Mouse (Mus musculus): Measurements from ENCODE around the gene Slc38a7. TPM values are rescaled to one million over a fixed set of nuclear protein-coding genes. Genes with fewer than 3 reads are reported as not detected.

Gene Slc38a7
- polyA plus RNA-seq, 1 experiment from 2014 or later: 16.3 TPM

GRCm38 (mm10) chr8:95821266-95821665 lies 32.1 kb downstream of the Slc38a7 start:
- no peak for ATAC-seq (ENCODE audit: insufficient number of reproducible peaks, low FRiP score, low TSS enrichment, low read depth)
- Histone ChIP-seq H3K27me3 (no peaks in the 10 kb centered on the region), H3K4me2 (no peak overlapping the region), H3K27ac (no peak overlapping the region), H3K4me1 (no peaks in the 10 kb centered on the region), H3K9me3 (no peaks in the 10 kb centered on the region), H3K9ac (no peak overlapping the region), H3K36me3 (no peaks in the 10 kb centered on the region), H3K4me3 (no peak overlapping the region)
- 90% methylated on average over 6 of the region's 6 CpGs for WGBS

- no peaks in the 10 kb centered on the region for H3K27me3 ChIP-seq
- no peak overlapping the region for H3K4me2 ChIP-seq
- no peaks in the 10 kb centered on the region for H3K9me3 ChIP-seq
- no peak overlapping the region for H3K9ac ChIP-seq
- no peak overlapping the region for H3K4me3 ChIP-seq
- no peaks in the 10 kb centered on the region for H3K36me3 ChIP-seq
- 50% methylated on average over 1 of the region's 1 CpGs for whole genome bisulfite sequencing
- ATAC-seq (ENCODE audit: insufficient number of reproducible peaks, low FRiP score, low TSS enrichment, low read depth): no peak
- no peaks in the 10 kb centered on the region for H3K4me1 ChIP-seq
- H3K27ac ChIP-seq: no peak overlapping the region
Observed at GRCm38 (mm10) chr8:95818211-95818610, 35.1 kb downstream of the Slc38a7 start.

GRCm38 (mm10) chr8:95817597-95817996 lies 35.7 kb downstream of the Slc38a7 start:
- H3K4me2 ChIP-seq: no peak overlapping the region
- H3K36me3 ChIP-seq: no peaks in the 10 kb centered on the region
- H3K27ac ChIP-seq: no peak overlapping the region
- no peaks in the 10 kb centered on the region for H3K4me1 ChIP-seq
- H3K27me3 ChIP-seq: no peaks in the 10 kb centered on the region
- H3K9me3 ChIP-seq: no peaks in the 10 kb centered on the region
- ATAC-seq (ENCODE audit: insufficient number of reproducible peaks, low FRiP score, low TSS enrichment, low read depth): no peak
- no peak overlapping the region for H3K4me3 ChIP-seq
- WGBS: 67% methylated on average over 3 of the region's 3 CpGs
- H3K9ac ChIP-seq: no peak overlapping the region

GRCm38 (mm10) chr8:95816044-95816708 lies 37.2 kb downstream of the Slc38a7 start:
- no peak for ATAC-seq (ENCODE audit: insufficient number of reproducible peaks, low FRiP score, low TSS enrichment, low read depth)
- Histone ChIP-seq H3K4me1 (no peaks in the 10 kb centered on the region), H3K4me3 (no peak overlapping the region), H3K27me3 (no peaks in the 10 kb centered on the region), H3K27ac (no peak overlapping the region), H3K36me3 (no peaks in the 10 kb centered on the region), H3K9ac (no peak overlapping the region), H3K4me2 (no peak overlapping the region), H3K9me3 (no peaks in the 10 kb centered on the region)
- WGBS: 19% methylated on average over 6 of the region's 6 CpGs

- Histone ChIP-seq H3K9ac (no peak overlapping the region), H3K4me1 (peaks cover 14% of the 10 kb centered on the region), H3K9me3 (no peaks in the 10 kb centered on the region), H3K27ac (no peak overlapping the region), H3K27me3 (no peaks in the 10 kb centered on the region), H3K4me3 (no peak overlapping the region), H3K4me2 (no peak overlapping the region), H3K36me3 (no peaks in the 10 kb centered on the region)
- no peak for ATAC-seq (ENCODE audit: insufficient number of reproducible peaks, low FRiP score, low TSS enrichment, low read depth)
- 57% methylated on average over 3 of the region's 3 CpGs for WGBS
Observed at GRCm38 (mm10) chr8:95810184-95810591, 43.2 kb downstream of the Slc38a7 start.

- Histone ChIP-seq H3K4me3 (no peak overlapping the region), H3K4me1 (peaks cover 21% of the 10 kb centered on the region), H3K4me2 (no peak overlapping the region), H3K27ac (no peak overlapping the region), H3K27me3 (no peaks in the 10 kb centered on the region), H3K36me3 (0 out of 2 replicates have a peak, but pooled peaks cover 4% of the 10 kb centered on the region), H3K9ac (no peak overlapping the region), H3K9me3 (no peaks in the 10 kb centered on the region)
- ATAC-seq (ENCODE audit: insufficient number of reproducible peaks, low FRiP score, low TSS enrichment, low read depth): no peak
- 73% methylated on average over 5 of the region's 5 CpGs for WGBS
Observed at GRCm38 (mm10) chr8:95809116-95809515, 44.2 kb downstream of the Slc38a7 start.

GRCm38 (mm10) chr8:95808631-95809030 lies 44.7 kb downstream of the Slc38a7 start:
- Histone ChIP-seq H3K9me3 (no peaks in the 10 kb centered on the region), H3K4me2 (no peak overlapping the region), H3K4me1 (peaks cover 21% of the 10 kb centered on the region), H3K4me3 (no peak overlapping the region), H3K9ac (no peak overlapping the region), H3K36me3 (0 out of 2 replicates have a peak, but pooled peaks cover 4% of the 10 kb centered on the region), H3K27me3 (no peaks in the 10 kb centered on the region), H3K27ac (no peak overlapping the region)
- no peak for ATAC-seq (ENCODE audit: insufficient number of reproducible peaks, low FRiP score, low TSS enrichment, low read depth)
- whole genome bisulfite sequencing: 83% methylated on average over 4 of the region's 4 CpGs

- peak overlapping the region; percentile 47; the same call in 1 of the 2 replicates for H3K9ac ChIP-seq
- H3K4me2 ChIP-seq: peak overlapping the region; percentile 74
- H3K4me3 ChIP-seq: peak overlapping the region; percentile 98
- 0 out of 2 replicates have a peak, but pooled peaks cover 4% of the 10 kb centered on the region for H3K36me3 ChIP-seq
- H3K9me3 ChIP-seq: no peaks in the 10 kb centered on the region
- no peaks in the 10 kb centered on the region for H3K27me3 ChIP-seq
- peak overlapping the region; percentile 97 for H3K27ac ChIP-seq
- ATAC-seq (ENCODE audit: insufficient number of reproducible peaks, low FRiP score, low TSS enrichment, low read depth): peak; percentile 93
- under 1% methylated on average over 20 of the region's 20 CpGs for WGBS
- H3K4me1 ChIP-seq: peaks cover 21% of the 10 kb centered on the region
Observed at GRCm38 (mm10) chr8:95807861-95808260, 45.5 kb downstream of the Slc38a7 start.

- Histone ChIP-seq H3K36me3 (0 out of 2 replicates have a peak, but pooled peaks cover 4% of the 10 kb centered on the region), H3K9ac (peak within 1 kb of the TSS; percentile 87), H3K4me2 (peak within 1 kb of the TSS; percentile 74), H3K27me3 (no peaks in the 10 kb centered on the region), H3K4me1 (peaks cover 21% of the 10 kb centered on the region), H3K9me3 (no peaks in the 10 kb centered on the region), H3K4me3 (peak within 1 kb of the TSS; percentile 98), H3K27ac (peak within 1 kb of the TSS; percentile 97)
- ATAC-seq (ENCODE audit: insufficient number of reproducible peaks, low FRiP score, low TSS enrichment, low read depth): peak; percentile 97
- WGBS: under 1% methylated on average over 44 of the region's 44 CpGs
Observed at GRCm38 (mm10) chr8:95807331-95807843, 46.0 kb downstream of the Slc38a7 start, which contains the start of gene Cnot1. Gene Cnot1 (minus strand): TSS chr8:95807464.

GRCm38 (mm10) chr8:95806461-95807191 lies 46.7 kb downstream of the Slc38a7 start:
- peak overlapping the region; percentile 87 for H3K9ac ChIP-seq
- H3K4me3 ChIP-seq: peak overlapping the region; percentile 98
- H3K27me3 ChIP-seq: no peaks in the 10 kb centered on the region
- peaks cover 21% of the 10 kb centered on the region for H3K4me1 ChIP-seq
- under 1% methylated on average over 63 of the region's 69 CpGs for WGBS
- H3K4me2 ChIP-seq: peak overlapping the region; percentile 74
- H3K9me3 ChIP-seq: no peaks in the 10 kb centered on the region
- ATAC-seq (ENCODE audit: insufficient number of reproducible peaks, low FRiP score, low TSS enrichment, low read depth): no peak
- H3K36me3 ChIP-seq: peaks cover 4% of the 10 kb centered on the region; the same call in 1 of the 2 replicates
- peak overlapping the region; percentile 97 for H3K27ac ChIP-seq

GRCm38 (mm10) chr8:95805482-95805881 lies 47.9 kb downstream of the Slc38a7 start:
- Histone ChIP-seq H3K27me3 (no peaks in the 10 kb centered on the region), H3K4me2 (peak overlapping the region; percentile 74), H3K4me3 (peak overlapping the region; percentile 98), H3K4me1 (peaks cover 21% of the 10 kb centered on the region), H3K9ac (no peak overlapping the region), H3K36me3 (peaks cover 7% of the 10 kb centered on the region; the same call in 1 of the 2 replicates), H3K9me3 (no peaks in the 10 kb centered on the region), H3K27ac (no peak overlapping the region)
- WGBS: 82% methylated on average over 2 of the region's 2 CpGs
- ATAC-seq (ENCODE audit: insufficient number of reproducible peaks, low FRiP score, low TSS enrichment, low read depth): no peak

GRCm38 (mm10) chr8:95802231-95802630 lies 51.1 kb downstream of the Slc38a7 start:
- Histone ChIP-seq H3K9me3 (no peaks in the 10 kb centered on the region), H3K9ac (no peak overlapping the region), H3K4me3 (no peak overlapping the region), H3K36me3 (peaks cover 15% of the 10 kb centered on the region), H3K27ac (no peak overlapping the region), H3K27me3 (no peaks in the 10 kb centered on the region), H3K4me2 (no peak overlapping the region), H3K4me1 (peaks cover 25% of the 10 kb centered on the region)
- 85% methylated on average over 8 of the region's 8 CpGs for WGBS
- ATAC-seq (ENCODE audit: insufficient number of reproducible peaks, low FRiP score, low TSS enrichment, low read depth): no peak

Data from limb, embryonic 15.5 days (tissue).